Comparison of ENCODE assay signal across 27 mouse cellular contexts in genomic region chr6:52111846-52112245, GRCm38 (mm10). TPM values are rescaled to one million over a fixed set of nuclear protein-coding genes. Genes with fewer than 3 reads are reported as not detected.
"Had no signal": no experiment of that assay in that cellular context is flagged by ENCODE, and none has a peak within 500 bp of the region (broad histone marks: within the 10 kb centered on the region; RNA-seq: fewer than 3 reads in every experiment).

No protein-coding gene starts in this region.

- H3K4me3 ChIP-seq: kidney, embryonic 15.5 days; limb, embryonic 13.5 days; liver, embryonic 12.5 days; liver, embryonic 15.5 days; lung, embryonic 15.5 days; midbrain, embryonic 12.5 days; myocyte had no signal

- H3K27ac ChIP-seq: kidney, embryonic 15.5 days; limb, embryonic 13.5 days; liver, embryonic 12.5 days; liver, embryonic 15.5 days; lung, embryonic 15.5 days; midbrain, embryonic 12.5 days; stomach, postnatal 0 days had no signal

- H3K4me2 ChIP-seq: kidney, embryonic 15.5 days; limb, embryonic 13.5 days; liver, embryonic 12.5 days; liver, embryonic 15.5 days; lung, embryonic 15.5 days; midbrain, embryonic 12.5 days had no signal

- H3K9me3 ChIP-seq: kidney, embryonic 15.5 days; limb, embryonic 13.5 days; liver, embryonic 12.5 days; liver, embryonic 15.5 days; lung, embryonic 15.5 days; midbrain, embryonic 12.5 days had no signal

- H3K9ac ChIP-seq: kidney, embryonic 15.5 days; limb, embryonic 13.5 days; liver, embryonic 12.5 days; liver, embryonic 15.5 days; lung, embryonic 15.5 days; midbrain, embryonic 12.5 days had no signal

- DNase-seq: kidney, adult 11 months; kidney, adult 8-10 months; kidney, postnatal 10 days; kidney, postnatal 36 days; left cerebral cortex, postnatal 4 days; liver; lung, adult 18-20 months; lung, postnatal 10 days; lung, postnatal 4 days; right cerebral cortex, adult 18-20 months; right cerebral cortex, postnatal 14 days; right cerebral cortex, postnatal 4 days; thymus, postnatal 36 days had no signal

- ATAC-seq: liver, embryonic 12.5 days; midbrain, embryonic 16.5 days had no signal

- H3K36me3 ChIP-seq: kidney, embryonic 15.5 days; limb, embryonic 13.5 days; liver, embryonic 12.5 days; liver, embryonic 15.5 days; lung, embryonic 15.5 days; midbrain, embryonic 12.5 days had no signal

- H3K4me1 ChIP-seq: liver, embryonic 12.5 days; liver, embryonic 15.5 days; midbrain, embryonic 12.5 days had no signal

RNA-seq across cellular contexts. Expression of gene Hoxa1, which starts 46.3 kb away (rescaled TPM):
- total RNA-seq: layer of hippocampus, postnatal 14 days; left cerebral cortex, adult 8-10 months; left cerebral cortex, postnatal 14 days; left cerebral cortex, postnatal 4 days; megakaryocyte-erythroid progenitor cell, adult 5-6 weeks; monocyte, adult 5-6 weeks had no signal
- polyA plus RNA-seq: midbrain, embryonic 16.5 days had no signal

RNA-seq across cellular contexts. Expression of gene Hoxa2, which starts 52.8 kb away (rescaled TPM):
- total RNA-seq: layer of hippocampus, postnatal 14 days; left cerebral cortex, adult 8-10 months; left cerebral cortex, postnatal 14 days; left cerebral cortex, postnatal 4 days; monocyte, adult 5-6 weeks had no signal
